Mouse (Mus musculus): ENCODE results near the gene Cul9. TPM values are rescaled to one million over a fixed set of nuclear protein-coding genes. Genes with fewer than 3 reads are reported as not detected.

Cul9 gene
- polyA plus RNA-seq, 1 experiment from 2014 or later, result 2.5 TPM

DNA sequence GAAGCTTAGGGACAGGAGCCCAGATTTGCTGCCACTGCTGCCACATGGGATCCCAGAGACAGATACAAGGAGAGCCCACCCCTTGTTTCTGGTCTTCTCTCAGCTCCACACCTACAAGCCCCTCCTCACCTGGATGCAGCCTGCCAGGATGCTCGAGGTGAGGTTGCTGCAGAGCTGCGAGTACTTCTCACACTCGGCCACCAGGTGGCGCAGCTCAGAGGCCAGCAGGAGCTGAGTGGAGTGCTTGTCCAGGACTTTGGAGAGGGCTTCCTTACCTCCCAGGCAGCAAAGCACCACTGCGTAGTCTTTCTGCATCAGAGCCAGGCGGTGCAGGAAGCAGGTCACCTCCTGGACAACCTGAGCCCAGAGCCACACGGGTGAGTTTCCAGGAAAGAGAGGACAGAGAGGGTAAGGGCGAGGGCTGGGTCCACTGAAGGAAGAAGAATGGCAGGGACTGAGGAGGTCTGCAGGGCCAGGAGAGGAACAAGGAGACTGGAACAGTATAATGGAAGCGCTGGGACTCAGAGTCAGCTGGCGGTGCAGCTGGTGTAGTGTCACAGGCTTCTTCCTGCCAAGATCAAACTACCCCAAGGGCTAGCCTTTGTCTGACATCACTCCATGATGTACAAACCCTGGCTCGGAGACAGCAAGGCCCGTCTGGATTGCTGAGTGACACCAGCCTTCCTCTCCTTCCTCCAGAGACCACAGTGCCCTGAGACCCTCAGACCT is 20.4 kb downstream of the Cul9 start:
- Histone ChIP-seq H3K27me3 (ENCODE audit: control insufficient read depth, insufficient read depth, low read length) (peaks cover 8% of the 10 kb centered on the region; the same call in 1 of the 2 replicates), H3K4me1 (ENCODE audit: control insufficient read depth, insufficient read depth, low read length) (peaks cover 7% of the 10 kb centered on the region), H3K36me3 (ENCODE audit: control insufficient read depth, insufficient read depth, low read length) (no peaks in the 10 kb centered on the region), H3K9ac (ENCODE audit: low read depth, low read length) (no peak overlapping the region), H3K4me3 (ENCODE audit: low read depth, low read length) (no peak overlapping the region), H3K9me3 (replicated peaks; ENCODE audit: control insufficient read depth, low read length) (no peaks in the 10 kb centered on the region), H3K4me2 (no peak overlapping the region), H3K27ac (ENCODE audit: low read depth, low read length) (no peak overlapping the region)
- 0 out of 2 replicates have a peak, but pooled peaks have one; percentile 25 for ATAC-seq (replicated peaks; ENCODE audit: insufficient number of reproducible peaks, low FRiP score, low TSS enrichment)
- 32% methylated on average over 12 of the region's 12 CpGs for WGBS (ENCODE audit: insufficient replicate concordance)

- Histone ChIP-seq H3K9me3 (replicated peaks; ENCODE audit: control insufficient read depth, low read length) (no peaks in the 10 kb centered on the region), H3K36me3 (ENCODE audit: control insufficient read depth, insufficient read depth, low read length) (no peaks in the 10 kb centered on the region), H3K27ac (ENCODE audit: low read depth, low read length) (no peak overlapping the region), H3K4me2 (no peak overlapping the region), H3K4me3 (ENCODE audit: low read depth, low read length) (no peak overlapping the region), H3K4me1 (ENCODE audit: control insufficient read depth, insufficient read depth, low read length) (peaks cover 14% of the 10 kb centered on the region), H3K27me3 (ENCODE audit: control insufficient read depth, insufficient read depth, low read length) (peaks cover 8% of the 10 kb centered on the region; the same call in 1 of the 2 replicates), H3K9ac (ENCODE audit: low read depth, low read length) (no peak overlapping the region)
- WGBS (ENCODE audit: insufficient replicate concordance), result 66% methylated on average over 10 of the region's 10 CpGs
- no peak for ATAC-seq (replicated peaks; ENCODE audit: insufficient number of reproducible peaks, low FRiP score, low TSS enrichment)
Measured at GRCm38 (mm10) chr17:46525065-46525464, 21.1 kb downstream of the Cul9 start.

DNA sequence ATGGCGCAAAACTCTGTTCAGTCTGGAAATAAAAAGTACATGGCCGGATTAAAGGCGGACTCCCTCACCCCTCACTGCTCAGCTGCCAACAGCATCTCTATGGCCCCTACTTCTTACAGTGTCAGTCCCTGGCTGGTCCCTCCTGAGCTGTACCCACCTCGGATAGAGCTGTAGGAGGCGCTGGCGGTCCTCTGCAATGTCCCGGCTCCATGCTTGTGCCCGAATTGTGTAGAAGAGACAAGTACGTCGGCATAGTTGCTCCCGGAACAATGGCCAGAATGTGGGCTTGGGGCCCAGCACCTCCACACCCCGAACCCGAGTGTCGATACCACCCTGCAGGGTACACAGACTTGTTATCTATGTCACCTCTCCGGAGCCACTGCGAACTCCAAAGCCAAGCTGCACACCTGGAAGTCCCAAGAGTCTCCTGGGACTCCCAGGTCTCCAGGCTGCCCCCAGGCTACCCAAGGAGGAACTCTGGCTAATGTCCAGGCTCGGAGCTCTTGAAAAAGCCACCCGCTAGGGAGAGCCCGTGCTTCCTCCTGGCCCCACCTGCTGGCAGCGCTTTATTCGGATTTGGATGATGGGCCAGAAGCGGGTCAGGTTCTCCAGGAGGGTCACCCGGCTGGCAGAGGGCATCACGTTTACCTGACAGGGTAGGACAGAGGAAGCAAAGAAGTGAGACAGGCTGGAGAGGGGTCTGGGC is 24.1 kb downstream of the Cul9 start:
- ATAC-seq (replicated peaks; ENCODE audit: insufficient number of reproducible peaks, low FRiP score, low TSS enrichment), result no peak
- H3K27me3 ChIP-seq (ENCODE audit: control insufficient read depth, insufficient read depth, low read length), result peaks cover 15% of the 10 kb centered on the region; the same call in 1 of the 2 replicates

GRCm38 (mm10) chr17:46521174-46521573 is 25.0 kb downstream of the Cul9 start:
- Histone ChIP-seq H3K4me2 (peak overlapping the region; percentile 63), H3K27ac (ENCODE audit: low read depth, low read length) (0 out of 2 replicates have a peak overlapping the region, but pooled peaks have one; percentile 22), H3K9me3 (replicated peaks; ENCODE audit: control insufficient read depth, low read length) (no peaks in the 10 kb centered on the region), H3K4me1 (ENCODE audit: control insufficient read depth, insufficient read depth, low read length) (peaks cover 19% of the 10 kb centered on the region), H3K4me3 (ENCODE audit: low read depth, low read length) (no peak overlapping the region; the same call in 1 of the 2 replicates), H3K36me3 (ENCODE audit: control insufficient read depth, insufficient read depth, low read length) (no peaks in the 10 kb centered on the region), H3K27me3 (ENCODE audit: control insufficient read depth, insufficient read depth, low read length) (peaks cover 15% of the 10 kb centered on the region; the same call in 1 of the 2 replicates), H3K9ac (ENCODE audit: low read depth, low read length) (peak overlapping the region; percentile 58)
- 62% methylated on average over 9 of the region's 9 CpGs for WGBS (ENCODE audit: insufficient replicate concordance)
- 0 out of 2 replicates have a peak, but pooled peaks have one; percentile 4 for ATAC-seq (replicated peaks; ENCODE audit: insufficient number of reproducible peaks, low FRiP score, low TSS enrichment)

More for the DNA sequence above, 24.1 kb downstream of the Cul9 start:
- 30% methylated on average over 24 of the region's 24 CpGs for WGBS (ENCODE audit: insufficient replicate concordance)
- Histone ChIP-seq H3K4me3 (ENCODE audit: low read depth, low read length) (no peak overlapping the region), H3K4me2 (no peak overlapping the region), H3K27ac (ENCODE audit: low read depth, low read length) (no peak overlapping the region), H3K9me3 (replicated peaks; ENCODE audit: control insufficient read depth, low read length) (no peaks in the 10 kb centered on the region), H3K4me1 (ENCODE audit: control insufficient read depth, insufficient read depth, low read length) (peaks cover 19% of the 10 kb centered on the region), H3K9ac (ENCODE audit: low read depth, low read length) (0 out of 2 replicates have a peak overlapping the region, but pooled peaks have one; percentile 43), H3K36me3 (ENCODE audit: control insufficient read depth, insufficient read depth, low read length) (no peaks in the 10 kb centered on the region)

GRCm38 (mm10) chr17:46520385-46520979 is 25.7 kb downstream of the Cul9 start:
- 0 out of 2 replicates have a peak overlapping the region, but pooled peaks have one; percentile 22 for H3K27ac ChIP-seq (ENCODE audit: low read depth, low read length)
- peaks cover 15% of the 10 kb centered on the region; the same call in 1 of the 2 replicates for H3K27me3 ChIP-seq (ENCODE audit: control insufficient read depth, insufficient read depth, low read length)
- H3K9ac ChIP-seq (ENCODE audit: low read depth, low read length), result peak overlapping the region; percentile 58
- no peaks in the 10 kb centered on the region for H3K36me3 ChIP-seq (ENCODE audit: control insufficient read depth, insufficient read depth, low read length)
- H3K9me3 ChIP-seq (replicated peaks; ENCODE audit: control insufficient read depth, low read length), result no peaks in the 10 kb centered on the region
- H3K4me2 ChIP-seq, result peak overlapping the region; percentile 63
- WGBS (ENCODE audit: insufficient replicate concordance), result 21% methylated on average over 25 of the region's 25 CpGs
- ATAC-seq (replicated peaks; ENCODE audit: insufficient number of reproducible peaks, low FRiP score, low TSS enrichment), result peak; percentile 47; the same call in 1 of the 2 replicates
- H3K4me1 ChIP-seq (ENCODE audit: control insufficient read depth, insufficient read depth, low read length), result peaks cover 19% of the 10 kb centered on the region
- H3K4me3 ChIP-seq (ENCODE audit: low read depth, low read length), result peak overlapping the region; percentile 27

GRCm38 (mm10) chr17:46519971-46520370 is 26.2 kb downstream of the Cul9 start:
- no peak overlapping the region for H3K27ac ChIP-seq (ENCODE audit: low read depth, low read length)
- no peaks in the 10 kb centered on the region for H3K9me3 ChIP-seq (replicated peaks; ENCODE audit: control insufficient read depth, low read length)
- peak overlapping the region; percentile 27 for H3K4me3 ChIP-seq (ENCODE audit: low read depth, low read length)
- H3K9ac ChIP-seq (ENCODE audit: low read depth, low read length), result peak overlapping the region; percentile 58; the same call in 1 of the 2 replicates
- peaks cover 19% of the 10 kb centered on the region for H3K4me1 ChIP-seq (ENCODE audit: control insufficient read depth, insufficient read depth, low read length)
- 47% methylated on average over 10 of the region's 10 CpGs for WGBS (ENCODE audit: insufficient replicate concordance)
- H3K27me3 ChIP-seq (ENCODE audit: control insufficient read depth, insufficient read depth, low read length), result peaks cover 15% of the 10 kb centered on the region; the same call in 1 of the 2 replicates
- H3K36me3 ChIP-seq (ENCODE audit: control insufficient read depth, insufficient read depth, low read length), result no peaks in the 10 kb centered on the region
- ATAC-seq (replicated peaks; ENCODE audit: insufficient number of reproducible peaks, low FRiP score, low TSS enrichment), result 0 out of 2 replicates have a peak, but pooled peaks have one; percentile 20
- peak overlapping the region; percentile 63 for H3K4me2 ChIP-seq

DNA sequence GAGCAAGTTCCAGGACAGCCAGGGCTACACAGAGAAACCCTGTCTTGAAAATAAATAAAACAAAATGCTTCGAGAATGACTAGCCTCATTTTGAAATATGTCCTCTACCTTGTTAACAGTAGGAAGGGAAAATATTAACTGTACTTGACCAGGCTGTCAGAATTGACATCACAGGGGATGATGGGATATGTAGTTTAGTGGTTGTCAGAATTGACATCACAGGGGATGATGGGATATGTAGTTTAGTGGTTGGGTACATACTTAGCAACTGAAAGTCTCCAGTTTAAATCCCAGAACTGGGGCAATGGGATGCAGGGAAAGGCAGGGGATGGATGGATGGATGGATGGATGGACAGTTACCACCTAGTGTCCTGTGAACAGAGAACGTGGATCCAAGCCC is 32.9 kb downstream of the Cul9 start:
- H3K27me3 ChIP-seq (ENCODE audit: control insufficient read depth, insufficient read depth, low read length), result no peaks in the 10 kb centered on the region
- H3K4me2 ChIP-seq, result no peak overlapping the region
- H3K9me3 ChIP-seq (replicated peaks; ENCODE audit: control insufficient read depth, low read length), result no peaks in the 10 kb centered on the region
- ATAC-seq (replicated peaks; ENCODE audit: insufficient number of reproducible peaks, low FRiP score, low TSS enrichment), result no peak
- no peak overlapping the region for H3K4me3 ChIP-seq (ENCODE audit: low read depth, low read length)
- WGBS (ENCODE audit: insufficient replicate concordance), result 58% methylated on average over 2 of the region's 2 CpGs
- H3K36me3 ChIP-seq (ENCODE audit: control insufficient read depth, insufficient read depth, low read length), result no peaks in the 10 kb centered on the region
- no peak overlapping the region for H3K27ac ChIP-seq (ENCODE audit: low read depth, low read length)
- no peak overlapping the region for H3K9ac ChIP-seq (ENCODE audit: low read depth, low read length)
- H3K4me1 ChIP-seq (ENCODE audit: control insufficient read depth, insufficient read depth, low read length), result no peaks in the 10 kb centered on the region

- Histone ChIP-seq H3K4me3 (ENCODE audit: low read depth, low read length) (no peak overlapping the region), H3K9ac (ENCODE audit: low read depth, low read length) (no peak overlapping the region), H3K4me2 (no peak overlapping the region), H3K4me1 (ENCODE audit: control insufficient read depth, insufficient read depth, low read length) (no peaks in the 10 kb centered on the region), H3K27me3 (ENCODE audit: control insufficient read depth, insufficient read depth, low read length) (no peaks in the 10 kb centered on the region), H3K36me3 (ENCODE audit: control insufficient read depth, insufficient read depth, low read length) (no peaks in the 10 kb centered on the region), H3K27ac (ENCODE audit: low read depth, low read length) (no peak overlapping the region), H3K9me3 (replicated peaks; ENCODE audit: control insufficient read depth, low read length) (no peaks in the 10 kb centered on the region)
- ATAC-seq (replicated peaks; ENCODE audit: insufficient number of reproducible peaks, low FRiP score, low TSS enrichment), result no peak
- WGBS (ENCODE audit: insufficient replicate concordance), result 51% methylated on average over 11 of the region's 11 CpGs
Measured at GRCm38 (mm10) chr17:46511059-46511710, 35.0 kb downstream of the Cul9 start.

Measured in heart, embryonic 11.5 days (tissue).